Mouse (Mus musculus): ENCODE data around the gene Pfkfb2.

The Pfkfb2 gene

DNA sequence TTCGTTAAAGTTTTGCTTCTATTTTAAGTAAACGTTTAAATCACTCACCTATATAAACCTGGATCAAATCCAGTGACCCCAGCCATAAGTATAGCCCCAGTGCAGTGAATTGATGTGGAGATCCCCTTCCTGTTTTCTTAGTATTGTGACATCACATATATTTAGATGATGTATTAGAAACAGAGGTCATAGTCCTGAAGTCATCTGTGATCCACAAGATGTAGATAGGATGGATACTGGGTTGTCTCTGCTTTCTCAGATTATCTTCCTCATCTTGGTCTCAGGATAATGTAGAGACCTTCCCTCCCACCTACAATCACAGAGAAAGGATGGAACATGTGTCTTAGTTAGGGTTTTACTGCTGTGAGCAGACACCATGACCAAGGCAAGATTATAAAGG, at the start of gene Pfkfb2:
Gene Pfkfb2 (minus strand): TSS at position 101 of the 400 bp plus-strand sequence.
- no peak for DNase-seq (ENCODE audit: low spot score)

DNA sequence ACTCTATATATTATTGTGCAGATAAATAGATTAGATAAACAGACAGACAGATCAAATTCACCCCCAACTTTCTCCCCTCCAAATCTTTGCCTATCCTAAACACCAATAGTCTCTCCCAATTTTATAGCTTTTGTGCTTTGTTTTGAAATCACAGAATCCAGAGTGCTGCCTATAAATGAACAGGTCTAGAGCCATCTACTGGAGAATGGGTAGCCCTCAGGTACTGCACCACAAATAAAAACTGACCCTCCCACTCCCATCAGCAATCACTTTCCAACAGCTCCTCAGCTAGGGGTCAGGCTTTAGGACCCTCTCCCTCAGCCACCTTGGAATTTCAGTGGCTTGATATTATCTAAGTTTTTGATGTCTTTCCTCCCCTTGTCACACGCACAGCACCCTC, 47.6 kb upstream of the Pfkfb2 start:
- DNase-seq (ENCODE audit: low spot score), result peak; percentile 32

DNA sequence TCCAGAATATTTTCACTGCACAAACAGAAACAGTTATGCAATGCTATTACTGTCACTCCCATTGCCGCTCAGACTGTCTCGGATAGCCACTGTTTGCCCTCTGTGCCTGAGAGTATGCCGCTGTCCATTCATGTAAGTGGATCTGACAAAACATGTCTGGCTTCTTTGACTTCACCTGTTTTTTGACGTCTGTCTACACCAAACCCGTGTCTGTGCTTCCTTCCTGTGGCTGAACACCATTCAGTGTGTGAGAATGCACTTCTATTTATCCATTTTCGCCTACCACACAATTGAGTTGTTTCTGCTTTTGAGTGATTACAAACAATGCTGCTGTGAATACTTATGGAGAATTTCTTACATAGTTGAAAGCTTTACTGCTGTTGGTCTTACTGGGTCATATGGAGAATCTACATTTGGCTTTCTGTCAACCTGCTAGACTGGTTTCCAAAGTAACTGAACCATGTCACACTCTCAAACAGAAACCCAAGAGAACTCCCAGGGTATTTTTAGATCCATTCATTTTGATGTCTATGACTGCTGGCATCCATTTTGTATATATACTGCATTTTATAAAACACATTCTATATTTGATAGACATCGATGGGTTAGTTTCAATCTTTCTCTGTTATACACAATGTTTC, 46.8 kb upstream of the Pfkfb2 start:
- peak; percentile 17 for DNase-seq (ENCODE audit: low spot score)

DNA sequence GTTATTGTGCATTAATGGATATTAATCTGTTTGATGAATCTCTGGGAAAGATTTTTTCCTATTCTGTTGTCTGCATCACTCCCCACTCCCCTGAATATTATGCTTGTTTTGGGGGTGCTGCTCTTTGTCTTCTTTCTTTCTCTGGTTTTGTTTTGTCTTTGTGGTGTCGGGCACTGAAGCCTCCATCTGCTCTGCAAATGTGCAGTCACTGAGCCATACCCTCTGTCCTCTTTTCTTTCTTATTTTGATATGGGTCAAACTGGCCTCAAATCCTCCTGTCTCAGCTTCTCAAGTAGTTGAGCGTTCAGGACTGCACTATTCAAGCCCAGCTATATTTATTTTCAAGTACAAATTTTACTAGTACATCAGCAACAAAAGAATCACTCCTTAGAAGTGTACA, 46.2 kb upstream of the Pfkfb2 start:
- no peak for DNase-seq (ENCODE audit: low spot score)

DNA sequence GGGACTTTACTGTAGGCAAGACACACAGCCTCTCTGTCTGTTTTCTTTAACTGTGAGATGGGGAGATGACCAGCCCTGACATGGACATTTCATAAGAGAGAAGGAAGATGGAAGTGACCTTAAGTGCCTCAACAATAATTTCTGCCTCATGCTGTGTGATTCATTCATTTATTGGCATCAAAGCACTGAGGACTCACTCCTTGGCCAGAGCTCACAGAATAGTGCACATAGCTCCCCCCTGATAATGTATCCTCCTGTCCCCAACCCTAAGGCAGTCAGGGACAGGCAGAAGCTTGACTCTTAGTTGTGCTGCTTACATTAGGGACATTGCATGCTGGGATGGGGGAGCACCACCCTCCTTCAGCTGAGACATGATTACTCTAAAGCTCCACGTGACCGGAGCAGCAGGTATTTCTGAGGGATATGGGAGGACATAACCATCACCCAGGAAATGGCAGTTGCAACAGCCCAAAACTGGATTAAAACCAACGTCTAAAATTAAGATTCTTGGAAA, 42.0 kb upstream of the Pfkfb2 start:
- DNase-seq (ENCODE audit: low spot score), result no peak

DNA sequence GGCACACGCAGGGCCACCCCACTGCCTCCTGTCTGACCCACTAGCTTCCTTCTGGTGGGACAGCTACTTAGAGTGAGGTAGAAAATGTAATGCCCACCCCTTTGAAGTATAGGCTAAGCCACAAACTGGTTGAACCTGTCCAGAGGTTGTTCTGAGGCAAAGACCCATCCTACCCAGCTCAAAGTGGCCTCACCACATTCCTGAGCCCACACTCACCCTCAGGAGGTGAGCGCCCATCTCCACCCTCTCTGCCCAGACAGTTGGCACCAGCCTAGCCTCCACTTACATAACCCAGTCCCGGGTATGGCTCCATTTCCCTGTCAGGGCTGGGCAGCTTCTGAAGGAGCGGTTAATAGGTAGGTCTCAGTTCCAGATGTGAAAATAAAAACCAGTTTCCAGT, 41.4 kb upstream of the Pfkfb2 start:
- no peak for DNase-seq (ENCODE audit: low spot score)

DNA sequence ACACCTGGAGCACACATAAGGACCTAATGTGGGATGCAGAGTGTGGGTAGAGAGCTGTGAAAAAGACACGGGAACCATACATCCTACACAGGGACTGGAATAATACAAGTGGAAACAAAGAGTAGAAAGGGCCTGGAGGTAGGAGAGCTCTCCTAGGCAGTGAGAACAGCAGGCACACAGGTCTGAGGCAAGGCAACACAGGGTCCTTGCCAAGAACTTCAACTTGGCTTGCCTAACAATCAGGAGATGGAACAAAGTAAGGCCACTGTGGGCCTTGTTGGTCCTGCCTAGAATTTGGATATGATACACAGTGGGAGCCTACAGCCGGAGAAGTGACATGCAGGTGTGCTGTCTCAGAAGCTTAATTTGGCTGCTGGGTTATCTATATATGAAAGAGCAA, 40.9 kb upstream of the Pfkfb2 start:
- no peak for DNase-seq (ENCODE audit: low spot score)

DNA sequence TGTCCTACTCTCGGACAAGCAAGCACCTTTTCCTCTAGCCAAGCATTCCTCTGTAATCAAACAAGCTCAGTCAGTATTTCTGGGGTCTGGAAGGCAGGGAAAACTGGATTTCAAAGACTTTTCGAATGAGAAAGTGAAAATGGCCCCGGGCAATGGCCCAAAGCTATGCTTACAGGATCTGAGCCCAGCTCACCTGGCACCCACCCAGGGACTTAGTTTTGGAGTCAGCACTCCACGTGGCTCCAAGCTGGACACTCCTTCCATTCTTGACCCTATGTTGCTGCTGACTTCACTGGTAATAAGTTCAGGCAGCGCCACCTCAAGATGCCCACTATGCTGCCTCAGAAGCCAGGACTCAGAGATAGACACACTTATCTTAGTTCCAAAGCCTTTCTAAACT, 38.0 kb upstream of the Pfkfb2 start:
- peak; percentile 29 for DNase-seq (ENCODE audit: low spot score)

DNA sequence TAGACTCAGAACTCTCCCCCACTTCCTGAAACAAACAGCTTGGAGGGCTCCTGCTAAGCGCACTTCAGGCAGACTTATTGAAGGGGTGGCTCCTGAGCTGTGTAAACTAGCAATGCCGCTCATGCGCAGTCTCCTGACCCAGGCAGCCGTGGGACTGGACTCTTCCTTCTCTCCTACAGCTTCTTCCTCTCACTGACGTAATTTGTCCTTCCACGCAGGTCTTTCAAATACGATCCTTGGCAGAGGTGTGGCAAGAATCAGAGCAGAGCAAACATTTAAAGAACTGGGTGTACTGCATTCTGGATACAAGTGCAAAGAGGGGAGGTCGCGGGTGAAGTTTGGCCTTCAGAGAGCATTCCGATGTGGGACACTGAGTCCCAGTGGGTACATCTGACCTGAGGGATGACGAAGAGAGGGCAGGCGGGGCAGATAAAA, 35.0 kb upstream of the Pfkfb2 start:
- DNase-seq (ENCODE audit: low spot score), result no peak

DNA sequence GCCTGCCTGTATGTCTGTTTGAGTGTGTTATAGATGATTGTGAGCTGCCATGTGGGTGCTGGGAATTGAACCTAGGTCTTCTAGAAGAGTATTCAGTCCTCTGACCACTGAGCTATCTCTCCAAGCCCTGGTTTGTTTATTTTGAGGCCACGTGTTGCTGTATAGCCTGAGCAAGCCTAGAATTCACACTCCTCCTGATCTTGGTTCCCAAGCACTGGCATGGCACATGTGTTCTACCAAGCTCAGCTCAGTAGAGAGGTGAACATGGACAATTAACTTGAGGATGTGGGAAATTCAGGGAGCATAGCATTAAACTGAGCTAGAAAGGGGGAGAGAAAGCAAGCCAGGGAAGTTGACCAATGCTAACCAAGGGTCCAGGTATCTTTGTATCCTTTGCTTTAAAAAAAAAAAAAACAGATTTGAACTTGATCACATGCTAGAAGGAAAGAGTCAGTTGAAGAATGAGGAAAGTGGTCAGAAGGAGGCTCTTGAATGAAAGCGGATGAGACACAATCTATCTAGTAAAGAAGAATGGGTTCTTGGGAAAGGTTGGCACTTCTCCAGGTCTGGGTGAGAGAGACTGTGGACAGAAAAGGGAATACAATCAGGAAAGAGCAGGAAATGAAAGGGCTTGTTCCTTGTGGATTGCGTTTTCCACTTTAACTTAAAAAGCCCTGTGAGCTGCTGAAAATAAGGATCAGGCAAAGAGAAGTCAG, 33.1 kb upstream of the Pfkfb2 start:
- no peak for DNase-seq (ENCODE audit: low spot score)

DNA sequence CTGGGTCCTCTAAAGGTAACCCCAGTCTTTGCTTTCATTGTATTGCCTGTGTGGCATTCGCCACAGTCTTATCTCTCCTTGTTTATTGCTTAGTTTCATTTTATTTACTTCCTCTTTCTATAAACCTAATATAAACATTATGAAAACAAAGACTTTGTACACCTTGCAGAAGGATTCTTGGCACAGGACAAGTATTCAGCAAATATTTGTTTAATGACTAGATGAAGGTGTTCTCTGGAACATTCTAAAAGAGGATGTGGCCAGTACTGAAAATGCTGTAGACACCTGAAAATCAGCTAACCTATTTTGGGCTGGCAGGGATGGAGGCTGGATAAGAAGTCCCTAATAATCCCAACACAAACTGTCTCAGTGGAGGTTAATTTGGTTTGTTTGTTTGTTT, 32.5 kb upstream of the Pfkfb2 start:
- DNase-seq (ENCODE audit: low spot score), result no peak

DNA sequence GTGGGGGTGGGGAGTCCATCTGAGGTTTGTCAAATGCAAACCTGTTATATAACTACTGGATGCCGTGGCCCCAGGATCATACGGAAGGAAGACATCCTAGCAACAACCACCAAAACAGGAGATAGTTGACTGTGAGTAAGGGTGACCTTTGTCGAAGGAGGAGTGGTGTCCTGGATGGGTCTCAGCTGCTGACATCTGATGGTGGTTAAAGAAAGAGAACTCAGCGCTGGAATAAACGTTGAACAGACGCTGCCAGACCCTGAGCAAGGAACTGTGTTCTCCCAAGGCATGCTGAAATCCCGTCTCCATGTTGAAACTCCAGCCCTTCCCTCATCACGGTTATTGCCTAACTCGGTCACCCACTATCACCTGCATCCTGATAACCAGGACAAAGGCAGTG, 30.6 kb upstream of the Pfkfb2 start:
- no peak for DNase-seq (ENCODE audit: low spot score)

DNA sequence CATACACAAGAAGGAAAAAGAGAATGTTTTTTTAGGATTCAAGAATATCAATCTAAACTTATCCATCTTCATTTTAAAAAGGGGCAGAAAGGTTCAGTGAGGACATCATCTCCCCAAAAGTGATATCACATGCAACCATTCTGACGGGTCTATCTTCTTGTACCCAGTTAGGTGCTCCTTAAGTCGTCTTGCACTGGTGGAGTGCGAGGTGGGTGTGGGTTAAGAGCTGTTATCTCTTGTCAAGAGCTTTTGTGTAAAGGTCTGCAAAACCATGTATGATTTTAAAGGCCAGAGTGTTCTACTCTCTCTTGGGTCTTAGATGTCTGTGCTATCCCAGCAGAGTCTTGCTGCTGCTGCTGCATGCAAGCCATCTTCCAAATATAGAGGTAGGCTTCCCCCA, 17.8 kb upstream of the Pfkfb2 start:
- DNase-seq (ENCODE audit: low spot score), result no peak

DNA sequence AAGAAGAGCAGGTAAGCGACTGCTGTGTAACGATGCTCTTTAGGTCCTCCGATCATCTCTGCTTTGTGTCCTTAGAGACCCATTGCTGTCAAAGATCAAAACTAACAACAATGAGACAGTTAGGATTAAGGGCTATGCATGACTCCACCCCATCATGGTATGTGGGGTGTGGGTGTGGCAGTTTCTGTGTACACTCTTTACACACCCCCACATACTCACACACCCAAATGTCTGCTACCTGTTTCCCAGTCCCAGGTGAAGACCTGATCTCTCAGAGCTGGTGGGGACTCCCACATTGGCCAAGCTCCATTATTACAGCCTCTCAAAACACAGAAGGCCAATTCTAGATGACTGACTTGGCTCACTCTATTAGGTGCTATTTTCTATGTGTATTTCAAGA, 16.5 kb upstream of the Pfkfb2 start:
- DNase-seq (ENCODE audit: low spot score), result no peak

DNA sequence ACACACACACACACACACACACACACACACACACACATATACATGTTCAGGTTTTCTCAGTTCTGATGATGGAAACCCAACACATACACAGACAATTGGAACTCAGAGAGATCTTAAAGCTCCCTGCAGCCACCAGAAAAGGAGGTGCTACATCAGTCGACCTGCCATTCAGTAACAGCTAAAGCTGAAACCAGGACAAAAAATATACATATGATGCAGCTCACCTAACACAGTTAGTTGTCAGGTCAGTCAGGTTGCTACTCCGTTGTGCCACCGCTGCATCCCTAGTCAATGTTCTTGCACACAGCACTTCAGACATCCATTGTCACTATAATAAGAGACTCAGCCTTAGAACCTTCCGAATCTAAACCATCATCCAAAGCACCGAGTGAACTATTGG, 15.9 kb upstream of the Pfkfb2 start:
- no peak for DNase-seq (ENCODE audit: low spot score)

DNA sequence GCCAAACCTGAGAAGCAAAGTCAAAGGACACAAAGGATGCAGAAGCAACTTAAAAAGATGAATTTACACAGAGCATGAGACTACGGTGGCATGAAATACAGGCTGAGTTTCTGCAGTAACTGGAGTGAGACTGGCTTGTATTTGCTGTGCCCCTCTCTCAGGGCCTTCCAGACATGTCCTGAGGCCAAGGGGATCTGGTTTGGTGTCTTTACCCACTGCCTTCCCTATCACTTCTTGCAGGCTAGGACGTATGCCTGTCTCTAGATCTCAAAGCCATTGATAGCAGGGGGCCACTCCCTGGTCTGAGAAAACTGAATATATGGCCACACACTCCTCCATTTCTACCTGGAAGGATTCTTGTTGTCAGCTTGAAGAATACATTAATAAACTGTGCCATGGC, 15.2 kb upstream of the Pfkfb2 start:
- no peak for DNase-seq (ENCODE audit: low spot score)

DNA sequence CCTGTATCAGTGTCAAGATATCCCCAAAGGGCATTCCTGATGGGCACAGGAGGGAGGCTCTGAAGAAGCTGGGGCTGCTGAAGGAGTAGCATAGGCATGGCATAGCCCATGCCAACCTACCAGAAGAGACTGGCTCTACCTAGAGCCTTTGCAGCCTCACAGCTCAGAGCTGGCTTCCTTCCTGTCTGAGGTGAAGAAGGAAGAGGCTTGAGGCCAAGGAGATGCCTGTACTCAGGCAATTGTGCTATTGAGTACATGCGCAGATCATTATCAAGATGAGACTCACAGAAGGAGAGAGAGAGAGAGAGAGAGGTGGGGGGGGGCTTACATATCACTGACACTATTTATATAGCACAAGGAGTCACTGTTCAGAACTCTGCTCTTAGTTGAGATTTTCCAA, 14.7 kb upstream of the Pfkfb2 start:
- DNase-seq (ENCODE audit: low spot score), result no peak

DNA sequence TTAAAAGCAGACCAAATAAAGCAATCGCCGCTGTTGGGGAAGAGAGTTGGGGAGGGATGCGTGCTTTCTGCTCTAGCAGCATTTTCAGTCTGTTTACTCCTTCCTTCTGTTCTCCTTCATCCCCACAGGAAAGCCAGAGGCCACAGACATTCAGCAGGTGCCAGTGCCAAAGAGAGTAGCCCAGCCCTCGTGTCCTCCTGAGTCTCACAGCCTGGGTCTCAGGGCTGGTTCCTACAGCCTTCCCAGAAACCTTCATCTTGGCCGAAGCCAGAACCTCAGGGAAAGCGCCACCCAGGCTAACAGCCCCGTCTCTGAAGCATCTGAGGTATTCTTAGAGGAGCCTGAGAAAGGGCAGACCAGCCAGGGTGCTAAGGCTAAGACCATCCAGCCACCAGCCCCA, 13.1 kb upstream of the Pfkfb2 start:
- no peak for DNase-seq (ENCODE audit: low spot score)

DNA sequence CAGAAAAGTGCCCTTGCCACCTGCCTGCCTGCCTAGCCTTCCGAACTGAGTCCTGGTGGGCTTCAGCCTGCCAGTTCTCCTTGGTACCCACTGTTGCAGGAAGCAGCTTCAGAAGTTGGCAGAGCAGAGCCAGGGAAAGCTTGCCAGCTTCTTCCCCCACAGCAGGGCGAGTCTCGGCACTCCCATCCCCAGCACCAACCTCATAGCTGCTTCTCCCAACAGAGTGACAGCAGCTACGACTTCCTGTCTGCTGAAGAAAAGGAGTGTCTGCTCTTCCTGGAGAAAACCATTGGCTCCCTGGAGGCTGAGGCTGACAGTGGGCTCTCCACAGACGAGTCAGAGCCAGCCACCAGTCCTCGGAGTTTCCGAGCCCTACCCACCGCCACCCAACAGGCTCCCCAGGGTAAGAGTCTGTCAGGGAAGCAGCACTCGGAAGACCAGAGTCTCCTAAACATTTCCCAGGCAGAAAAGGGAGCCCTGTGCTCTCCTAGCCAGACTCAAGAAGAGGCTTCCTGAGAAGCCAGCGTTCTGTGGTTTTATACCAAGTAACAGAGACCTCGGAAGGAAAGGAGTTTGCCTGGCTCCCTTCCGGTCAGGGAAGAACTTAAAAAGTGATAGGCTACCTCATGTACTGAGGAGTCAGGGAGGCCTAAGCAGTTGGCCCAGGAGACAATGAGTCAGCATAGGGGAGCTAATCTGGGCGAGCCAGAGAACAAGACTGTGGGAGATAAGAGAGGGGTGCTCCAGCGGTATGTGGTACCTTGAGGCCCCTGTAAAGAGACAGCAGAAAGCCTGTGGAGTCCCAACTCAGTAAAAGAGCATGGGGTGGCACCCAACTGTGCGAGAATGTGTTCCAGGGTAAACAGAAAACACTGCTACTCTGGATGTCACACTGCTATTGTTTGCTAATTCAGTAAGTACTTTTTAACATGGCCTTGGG, 12.0 kb upstream of the Pfkfb2 start:
- peak; percentile 43 for DNase-seq (ENCODE audit: low spot score)

DNA sequence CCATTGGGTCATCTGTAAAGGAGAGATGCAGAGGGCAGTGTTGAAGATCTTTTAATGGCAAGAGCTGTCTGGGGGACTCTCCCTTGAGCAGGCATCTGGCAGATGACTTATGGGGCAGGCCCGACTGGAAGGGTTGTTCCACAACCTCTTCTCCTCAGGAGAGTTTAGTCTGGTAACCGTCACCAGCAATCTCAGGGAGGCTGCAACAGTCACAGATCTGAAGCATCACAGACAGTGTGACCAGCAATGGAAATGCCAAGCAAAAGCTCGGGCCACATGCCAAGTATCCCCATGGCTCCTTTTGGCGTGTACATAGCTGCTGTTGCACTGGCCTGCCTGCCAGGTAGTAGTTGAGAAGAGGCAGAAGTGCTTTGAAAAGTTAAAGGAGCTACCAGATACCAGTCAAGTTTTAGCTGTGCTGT, 11.2 kb upstream of the Pfkfb2 start:
- DNase-seq (ENCODE audit: low spot score), result peak; percentile 20

DNA sequence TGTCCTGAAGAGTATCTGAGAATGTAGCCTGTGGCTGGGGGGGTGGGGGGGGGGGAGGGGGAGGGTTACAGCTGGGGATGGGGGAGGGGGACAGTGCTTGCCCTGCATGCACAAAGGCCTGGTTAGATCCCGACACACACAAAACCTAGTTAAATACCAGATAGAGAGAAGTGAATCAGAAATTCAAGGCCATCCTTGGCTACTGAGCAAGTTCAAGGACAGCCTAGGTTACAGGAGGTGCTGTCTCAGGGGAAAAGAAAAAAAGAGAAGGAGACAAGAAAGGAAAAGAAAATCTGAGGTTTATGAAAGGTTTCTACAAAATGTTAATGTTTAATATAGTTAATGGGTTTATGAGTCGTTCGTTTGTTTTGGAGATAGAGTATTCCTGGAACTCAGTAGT, 10.6 kb upstream of the Pfkfb2 start:
- no peak for DNase-seq (ENCODE audit: low spot score)

DNA sequence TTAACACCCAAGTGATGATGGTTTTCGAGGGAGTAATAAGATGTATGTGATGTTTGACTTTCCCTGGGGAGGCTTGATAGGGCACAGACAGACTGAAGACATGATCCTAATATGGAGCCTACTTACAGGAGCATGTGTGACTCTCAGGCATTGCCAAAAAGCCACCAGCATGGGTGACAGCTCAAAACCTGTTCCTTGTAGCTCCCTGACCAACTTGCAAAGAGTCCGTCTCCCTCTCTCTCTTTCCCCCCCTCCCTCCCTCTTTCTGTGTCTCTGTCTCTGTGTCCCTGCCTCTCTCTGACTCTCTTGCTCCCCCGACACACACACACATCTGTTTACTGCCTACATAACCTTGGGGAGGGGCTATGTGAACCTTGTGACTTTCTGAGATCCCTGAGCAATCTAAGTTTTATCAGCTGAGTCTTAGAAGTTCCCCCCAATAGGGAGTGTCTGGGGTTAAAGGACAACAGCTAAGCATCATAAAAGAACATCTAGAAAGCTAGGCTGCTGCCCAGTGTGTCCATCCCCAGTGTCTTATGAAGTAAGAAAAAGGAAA, 9.6 kb upstream of the Pfkfb2 start:
- DNase-seq (ENCODE audit: low spot score), result no peak
